Mouse (Mus musculus) gastrocnemius, adult 2 months (tissue): ENCODE data around the gene Mus81. TPM values are rescaled to one million over a fixed set of nuclear protein-coding genes. Genes with fewer than 3 reads are reported as not detected.
A peak's percentile ranks its signal among the peaks of the same experiment; 100 is the strongest.

Source experiments
- DNase-seq: peaks from one replicate; pipeline ENCODE4 v3.0.0; 2022
- H3K27ac ChIP-seq: fragments of 200-600 bp; 2 replicates; pipeline ENCODE4 v1.8.1; 2022; ENCODE audit warnings: mild to moderate bottlenecking
- H3K4me3 ChIP-seq: fragments of 200-600 bp; 2 replicates; pipeline ENCODE4 v1.8.1; 2022; ENCODE audit warnings: mild to moderate bottlenecking, moderate library complexity
- CTCF ChIP-seq: fragments of 200-600 bp; IDR thresholded peaks from 2 replicates; pipeline ENCODE4 v1.8.1; 2022; ENCODE audit warnings: antibody characterized with exemption, mild to moderate bottlenecking, moderate library complexity
- intact Hi-C: fragments of 180-260 bp; cut with DNase I; formaldehyde crosslinking; loops from one replicate; pipeline ENCODE4 v1.15.1; 2025
- long read RNA-seq, 2 experiments: library from polyadenylated mRNA; stranded (forward); transcript quantifications; one replicate each; pipeline ENCODE4 v2.0.0; 2021
- total RNA-seq, 2 experiments: library from RNA; stranded (reverse); gene quantifications; 2 replicates each; pipeline ENCODE4 v1.2.3; 2021

The Mus81 gene
- total RNA-seq: 10 to 100 TPM; 20.1 to 23.3 TPM
- long read RNA-seq, experiment 1, transcript Mus81-202 (16 exons, 2,067 nt): major isoform, 25 of 35 reads
- long read RNA-seq, experiment 1, partial matches to known transcripts: 2 of 35 reads
- long read RNA-seq, experiment 1, other reads (novel, unspliced or antisense): 7 of 35 reads
- long read RNA-seq, experiment 2, transcript Mus81-202 (16 exons, 2,067 nt): major isoform, 23 of 31 reads
- long read RNA-seq, experiment 2, partial matches to known transcripts: 3 of 31 reads
- long read RNA-seq, experiment 2, other reads (novel, unspliced or antisense): 5 of 31 reads

GRCm38 (mm10) chr19:5487768-5488550 is at the start of gene Mus81:
Gene Mus81, minus strand, starts transcription at chr19:5488402.
- TF ChIP-seq CTCF: peak; percentile 87
- Histone ChIP-seq H3K4me3 (peak within 1 kb of the TSS; percentile 100), H3K27ac (peak within 1 kb of the TSS; percentile 98)
- peak; percentile 97 for DNase-seq
- intact Hi-C loops: loop anchor here (2.0 to 5.0 kb wide), 3 partner anchors 25 to 81 kb away; partner anchors contain the start of genes AI837181 and Drap1

- DNase-seq: no peak
- H3K4me3 ChIP-seq: no peak overlapping the region
- no peak for TF ChIP-seq CTCF
- intact Hi-C loops: no loop called here
- H3K27ac ChIP-seq: no peak overlapping the region
These were observed 44.3 kb upstream of the Mus81 start for GRCm38 (mm10) chr19:5532520-5532919.

DNA sequence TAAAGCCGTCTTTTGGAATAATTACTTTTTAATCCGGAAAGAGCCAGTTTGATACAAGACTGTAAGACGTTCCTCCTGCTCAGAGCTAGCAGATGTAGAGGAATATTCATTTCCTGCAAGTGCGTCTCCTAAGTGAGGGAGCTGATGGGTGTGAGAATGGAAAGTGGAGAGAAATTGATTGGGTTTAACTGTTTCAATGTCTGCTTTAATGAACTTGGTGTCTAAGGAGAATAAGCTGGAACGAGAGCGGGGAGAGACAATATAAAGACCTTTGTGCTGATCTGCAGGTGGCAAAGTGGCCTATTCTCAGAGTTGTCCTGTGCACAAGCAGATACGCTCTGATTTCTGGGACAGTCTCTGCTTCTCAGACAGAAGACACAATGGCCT is 41.9 kb upstream of the Mus81 start:
- DNase-seq: no peak
- TF ChIP-seq CTCF: no peak
- Histone ChIP-seq H3K27ac (no peak overlapping the region), H3K4me3 (peak overlapping the region; percentile 64)
- intact Hi-C loops: no loop called here

GRCm38 (mm10) chr19:5529325-5530137 is 41.3 kb upstream of the Mus81 start:
- intact Hi-C loops: loop anchor here (1.0 kb wide), 1 partner anchor 39 kb away; the partner anchor contains the start of gene Ap5b1
- TF ChIP-seq CTCF: peak; percentile 98
- peak; percentile 98 for DNase-seq
- Histone ChIP-seq H3K4me3 (peak overlapping the region; percentile 64), H3K27ac (peak overlapping the region; percentile 43)

DNA sequence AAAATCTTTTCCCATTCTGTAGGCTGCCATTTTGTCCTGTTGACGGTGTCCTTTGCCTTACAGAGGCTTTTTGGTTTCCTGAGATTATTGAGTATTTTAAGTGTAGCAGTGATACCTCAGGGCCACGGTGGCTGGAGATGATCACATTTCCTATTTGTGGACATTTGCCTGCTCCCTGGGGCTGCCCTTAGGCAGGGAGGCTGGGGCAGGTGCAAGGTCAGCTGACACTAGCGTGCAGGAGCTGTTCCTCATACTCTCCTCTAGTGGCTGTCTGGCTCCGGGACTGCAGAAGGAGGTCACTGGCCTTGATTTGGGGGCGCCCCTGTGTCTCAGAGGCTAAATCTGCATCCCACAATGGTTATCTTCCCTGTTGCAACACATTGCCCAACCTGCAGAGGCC is 37.0 kb upstream of the Mus81 start:
- DNase-seq: peak; percentile 40
- H3K27ac ChIP-seq: peak overlapping the region; percentile 35; the same call in 1 of the 2 replicates
- no peak for TF ChIP-seq CTCF
- no peak overlapping the region for H3K4me3 ChIP-seq
- intact Hi-C loops: no loop called here

DNA sequence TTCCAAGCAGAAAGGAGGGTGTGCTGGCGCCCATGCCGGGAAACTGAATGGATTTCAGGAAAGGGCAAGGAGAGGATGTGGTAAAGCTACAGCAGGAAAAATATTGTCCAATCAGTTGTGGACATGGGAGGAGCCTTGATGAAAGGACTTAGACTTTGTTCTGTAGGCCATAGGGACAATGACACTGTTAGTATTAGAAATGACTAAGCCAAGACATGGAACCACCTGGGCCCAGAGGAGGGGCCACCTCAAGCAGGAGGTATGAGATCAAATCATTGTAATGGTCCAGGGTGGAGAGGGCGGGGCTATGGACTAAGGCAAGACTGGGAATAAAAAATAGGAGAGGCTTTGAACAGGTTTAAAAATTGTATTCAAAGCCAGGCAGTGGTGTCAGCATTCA is 30.5 kb upstream of the Mus81 start:
- Histone ChIP-seq H3K4me3 (no peak overlapping the region), H3K27ac (no peak overlapping the region)
- TF ChIP-seq CTCF: no peak
- no peak for DNase-seq
- intact Hi-C loops: no loop called here

- Histone ChIP-seq H3K4me3 (no peak overlapping the region), H3K27ac (no peak overlapping the region)
- DNase-seq: no peak
- intact Hi-C loops: no loop called here
- TF ChIP-seq CTCF: peak; percentile 7; the same call in 1 of the 2 replicates
These were observed 28.8 kb upstream of the Mus81 start for GRCm38 (mm10) chr19:5516906-5517505.

DNA sequence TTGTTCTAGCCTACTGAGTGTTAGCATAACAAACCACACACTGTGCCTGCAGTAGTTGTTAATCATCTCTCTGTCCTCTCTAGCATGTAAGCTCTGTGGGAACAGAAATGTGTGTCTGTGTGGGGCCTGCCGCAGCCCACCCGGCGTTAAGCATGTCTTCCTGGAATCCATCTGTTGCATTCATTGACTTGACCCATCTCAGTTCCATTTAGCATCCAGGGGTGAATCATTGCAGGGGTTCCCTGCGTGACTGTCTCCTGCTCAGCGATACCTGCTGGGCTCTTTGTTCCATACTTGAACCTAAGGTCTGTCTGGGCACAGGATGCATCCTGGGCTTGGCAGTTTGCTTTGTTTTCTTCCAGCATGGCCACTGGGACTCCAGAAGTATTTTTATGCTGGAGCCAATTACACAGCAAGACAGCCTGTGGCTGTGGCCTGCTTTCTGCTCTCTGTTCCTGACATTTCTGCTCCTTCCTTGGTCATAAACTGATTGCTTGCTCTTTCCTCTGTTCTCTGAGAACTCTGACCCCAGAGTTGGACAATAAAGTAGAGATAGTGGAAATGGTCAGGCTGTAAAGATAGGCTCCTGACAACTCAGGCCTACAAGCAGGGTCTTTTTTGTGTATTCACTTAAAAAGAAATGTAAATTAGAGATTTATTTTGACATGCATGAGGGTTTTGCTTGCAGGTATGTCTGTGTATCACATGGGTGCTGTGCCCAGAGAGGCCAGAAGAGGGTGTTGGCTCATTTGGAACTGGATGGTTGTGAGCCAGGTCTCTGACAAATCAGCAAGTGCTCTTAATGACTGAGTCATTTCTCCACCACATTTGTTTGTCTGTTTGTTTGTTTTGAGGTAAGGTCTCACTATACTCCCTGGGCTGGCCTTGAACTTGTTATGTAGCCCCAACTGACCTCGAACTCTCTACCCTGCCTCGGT is 27.9 kb upstream of the Mus81 start:
- no peak; the same call in 1 of the 2 replicates for TF ChIP-seq CTCF
- intact Hi-C loops: no loop called here
- Histone ChIP-seq H3K4me3 (no peak overlapping the region), H3K27ac (no peak overlapping the region)
- DNase-seq: no peak

GRCm38 (mm10) chr19:5513005-5513349 is 24.8 kb upstream of the Mus81 start:
- TF ChIP-seq CTCF: no peak
- intact Hi-C loops: no loop called here
- DNase-seq: no peak
- no peak overlapping the region for H3K27ac ChIP-seq
- no peak overlapping the region for H3K4me3 ChIP-seq

- H3K27ac ChIP-seq: peak overlapping the region; percentile 44
- no peak for TF ChIP-seq CTCF
- intact Hi-C loops: no loop called here
- H3K4me3 ChIP-seq: peak overlapping the region; percentile 35
- no peak for DNase-seq
These were observed 24.1 kb upstream of the Mus81 start for GRCm38 (mm10) chr19:5512091-5513004.
